Mouse (Mus musculus) heart, adult 2 months (tissue): ENCODE data around the gene Wnt9a. TPM values are rescaled to one million over a fixed set of nuclear protein-coding genes. Genes with fewer than 3 reads are reported as not detected.
"Not testable (repeated sequence)": the region's sequence is repeated elsewhere in the genome, so short reads cannot be mapped to it uniquely, and the experiment has no call there.

Experiments used
- DNase-seq, 2 experiments: peaks; one replicate each; pipeline ENCODE4 v3.0.0; 2021
- H3K27ac ChIP-seq: fragments of 200-600 bp; 2 replicates; pipeline ENCODE4 v1.8.1; 2022
- H3K27me3 ChIP-seq: fragments of 200-500 bp; 2 replicates; pipeline ENCODE4 v1.6.1; 2012; ENCODE audit warnings: mild to moderate bottlenecking, low read length, inconsistent platforms, mixed read lengths; ENCODE audit not compliant: control insufficient read depth, insufficient read depth
- H3K36me3 ChIP-seq: fragments of 200-500 bp; 2 replicates; pipeline ENCODE4 v1.6.1; 2012; ENCODE audit warnings: low read length, inconsistent platforms; ENCODE audit not compliant: control insufficient read depth, insufficient read depth
- H3K4me1 ChIP-seq: fragments of 200-500 bp; 2 replicates; pipeline ENCODE4 v1.6.1; 2011; ENCODE audit warnings: low read length; ENCODE audit not compliant: control insufficient read depth, insufficient read depth
- H3K4me3 ChIP-seq: fragments of 200-600 bp; 2 replicates; pipeline ENCODE4 v1.8.1; 2022
- H3K79me2 ChIP-seq: fragments of 200-500 bp; replicated peaks from 2 replicates; pipeline ENCODE4 v1.6.1; 2012; ENCODE audit warnings: mild to moderate bottlenecking, inconsistent platforms, low read length, moderate library complexity, mixed read lengths; ENCODE audit not compliant: control insufficient read depth, insufficient read depth
- H3K9ac ChIP-seq: fragments of 200-500 bp; 2 replicates; pipeline ENCODE4 v1.6.1; 2012; ENCODE audit warnings: low read depth, mild to moderate bottlenecking, control low read depth, inconsistent platforms, low read length, mixed read lengths
- CTCF ChIP-seq: fragments of 200-600 bp; IDR thresholded peaks from 2 replicates; pipeline ENCODE4 v1.8.1; 2022; ENCODE audit warnings: antibody characterized with exemption, mild to moderate bottlenecking, moderate library complexity
- EP300 ChIP-seq: fragments of 200-500 bp; IDR thresholded peaks from 2 replicates; pipeline ENCODE4 v1.6.1; 2011; ENCODE audit warnings: low read depth, low read length, control low read depth; ENCODE audit not compliant: insufficient read depth
- POLR2A ChIP-seq: fragments of 200-500 bp; IDR thresholded peaks from 2 replicates; pipeline ENCODE4 v1.6.1; 2011; ENCODE audit warnings: mild to moderate bottlenecking, low read depth, low read length, control low read depth; ENCODE audit not compliant: insufficient read depth
- WGBS: fragments of 180-500 bp; shearing (Covaris S2); methylation state at CpG from one replicate; pipeline ENCODE4 v1.1.7; 2018; 5-methylcytosine and 5-hydroxymethylcytosine counted together
- intact Hi-C: fragments of 180-260 bp; cut with DNase I; formaldehyde crosslinking; loops from one replicate; pipeline ENCODE4 v1.15.1; 2025
- polyA plus RNA-seq: library from polyadenylated mRNA; depleted of rRNA; stranded (reverse); fragments of >200 nt; gene quantifications from 2 replicates; pipeline ENCODE4 v1.2.3, GENCODE M21; 2012
- total RNA-seq, 2 experiments: library from RNA; stranded (reverse); gene quantifications; 2 replicates each; pipeline ENCODE4 v1.2.3; 2021

Gene Wnt9a
- total and polyA plus RNA-seq, 3 experiments, result 4.3 to 4.6 (median 4.6) TPM

DNA sequence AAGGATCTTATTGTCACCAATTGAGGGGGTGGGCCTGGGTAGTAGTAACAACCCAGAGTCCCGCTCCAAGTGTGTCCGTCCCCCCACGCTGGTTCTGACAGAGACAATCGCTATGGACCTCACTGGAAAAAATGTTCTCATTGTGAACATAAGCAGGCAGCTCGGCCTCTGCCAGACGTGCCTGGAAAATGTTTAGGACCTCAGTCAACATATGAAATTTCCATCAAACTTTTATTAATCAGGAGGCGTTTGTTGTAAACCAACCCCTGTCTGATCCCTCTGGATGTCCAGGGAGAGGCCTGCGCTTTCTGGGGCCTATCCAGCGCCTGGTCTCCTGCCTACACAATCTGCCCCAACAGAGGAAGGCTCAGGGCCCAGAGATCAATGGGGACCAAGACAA, 57.3 kb downstream of the Wnt9a start:
- H3K9ac ChIP-seq, result no peak overlapping the region
- no peak overlapping the region for H3K27ac ChIP-seq
- H3K79me2 ChIP-seq, result no peaks in the 10 kb centered on the region
- no peaks in the 10 kb centered on the region for H3K36me3 ChIP-seq
- intact Hi-C loops, result no loop called here
- H3K4me1 ChIP-seq, result no peaks in the 10 kb centered on the region
- no peaks in the 10 kb centered on the region for H3K27me3 ChIP-seq
- no peak for DNase-seq
- WGBS, result 83% methylated on average over 9 of the region's 9 CpGs
- H3K4me3 ChIP-seq, result no peak overlapping the region
- TF ChIP-seq POLR2A (no peak), CTCF (no peak), EP300 (no peak)

DNA sequence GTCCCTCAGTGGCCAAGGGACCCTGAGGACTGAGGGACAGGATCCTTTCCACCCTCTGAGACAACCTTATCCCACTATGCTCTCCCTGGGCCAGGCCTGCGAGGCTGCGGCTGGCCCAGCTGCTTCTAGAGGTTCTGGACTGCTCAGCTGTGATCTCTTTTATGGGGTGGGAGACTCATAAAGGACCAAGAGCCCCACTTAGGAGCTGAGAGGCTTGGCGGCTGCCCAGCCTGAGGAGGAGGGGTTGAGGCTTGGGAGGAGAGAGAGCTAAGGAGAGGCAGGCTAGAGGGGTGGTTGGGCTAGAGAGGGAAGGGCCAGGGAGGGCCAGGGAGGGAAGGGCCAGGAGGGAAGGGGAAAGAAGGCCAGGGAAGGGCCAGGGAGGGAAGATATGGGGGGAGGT, 57.7 kb downstream of the Wnt9a start:
- intact Hi-C loops, result no loop called here
- TF ChIP-seq POLR2A (no peak), CTCF (no peak), EP300 (no peak)
- Histone ChIP-seq H3K9ac (no peak overlapping the region; the same call in 1 of the 2 replicates), H3K4me1 (no peaks in the 10 kb centered on the region), H3K4me3 (no peak overlapping the region), H3K36me3 (no peaks in the 10 kb centered on the region), H3K79me2 (no peaks in the 10 kb centered on the region), H3K27me3 (no peaks in the 10 kb centered on the region), H3K27ac (no peak overlapping the region)
- WGBS, result 55% methylated on average over 3 of the region's 3 CpGs
- DNase-seq, result no peak

GRCm38 (mm10) chr11:59366031-59366430, 59.3 kb downstream of the Wnt9a start:
- TF ChIP-seq CTCF, result no peak
- H3K27ac ChIP-seq, result no peak overlapping the region
- H3K4me1 ChIP-seq, result no peaks in the 10 kb centered on the region
- intact Hi-C loops, result loop anchor here (5.0 kb wide), 1 partner anchor 59 kb away; the partner anchor contains the start of gene Wnt9a
- DNase-seq, result no peak
- H3K4me3 ChIP-seq, result no peak overlapping the region
- no peaks in the 10 kb centered on the region for H3K79me2 ChIP-seq
- 64% methylated on average over 3 of the region's 3 CpGs for WGBS
- H3K9ac ChIP-seq, result no peak overlapping the region
- no peaks in the 10 kb centered on the region for H3K27me3 ChIP-seq
- no peaks in the 10 kb centered on the region for H3K36me3 ChIP-seq

- Histone ChIP-seq H3K4me1 (no peaks in the 10 kb centered on the region), H3K27me3 (no peaks in the 10 kb centered on the region), H3K27ac (no peak overlapping the region), H3K9ac (no peak overlapping the region), H3K79me2 (no peaks in the 10 kb centered on the region), H3K4me3 (no peak overlapping the region), H3K36me3 (no peaks in the 10 kb centered on the region)
- no peak for DNase-seq
- intact Hi-C loops, result loop anchor here (5.0 kb wide), 1 partner anchor 59 kb away; the partner anchor contains the start of gene Wnt9a
- TF ChIP-seq POLR2A (no peak), CTCF (peak; percentile 66)
- WGBS, result 47% methylated on average over 3 of the region's 3 CpGs
Observed at GRCm38 (mm10) chr11:59366633-59367032, 59.9 kb downstream of the Wnt9a start.

DNA sequence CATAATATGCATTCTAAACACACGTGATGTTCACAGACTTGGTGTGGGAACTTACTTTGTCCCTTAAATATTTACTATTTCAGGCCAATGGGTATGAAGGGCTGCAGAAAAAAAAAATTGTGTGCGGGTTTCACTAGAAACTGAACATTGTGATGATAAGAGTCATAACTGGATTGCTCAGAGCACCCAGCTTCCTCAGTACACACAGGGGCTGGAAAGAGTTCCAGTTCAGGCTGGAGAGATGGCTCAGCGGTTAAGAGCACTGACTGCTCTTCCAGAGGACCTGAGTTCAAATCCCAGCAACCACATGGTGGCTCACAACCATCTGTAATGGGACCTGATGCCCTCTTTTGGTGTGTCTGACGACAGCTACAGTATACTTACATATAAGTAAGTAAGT, 61.2 kb downstream of the Wnt9a start:
- H3K36me3 ChIP-seq, H3K4me3 ChIP-seq, H3K79me2 ChIP-seq, H3K4me1 ChIP-seq, H3K27ac ChIP-seq, H3K9ac ChIP-seq, H3K27me3 ChIP-seq, DNase-seq: not testable (repeated sequence)
- WGBS, result 82% methylated on average over 4 of the region's 4 CpGs
- intact Hi-C loops, result loop anchor here (5.0 kb wide), 1 partner anchor 61 kb away; the partner anchor contains the start of gene Wnt9a

GRCm38 (mm10) chr11:59369848-59370247, 63.1 kb downstream of the Wnt9a start:
- intact Hi-C loops, result loop anchor here (5.0 kb wide), 1 partner anchor 63 kb away; the partner anchor contains the start of gene Wnt9a
- 79% methylated on average over 11 of the region's 11 CpGs for WGBS
- H3K4me3 ChIP-seq, result no peak overlapping the region

More at GRCm38 (mm10) chr11:59369848-59370247, 63.1 kb downstream of the Wnt9a start:
- H3K36me3 ChIP-seq, result no peaks in the 10 kb centered on the region
- no peak overlapping the region for H3K9ac ChIP-seq
- no peak for DNase-seq
- H3K27me3 ChIP-seq, result no peaks in the 10 kb centered on the region
- no peak overlapping the region for H3K27ac ChIP-seq
- H3K4me1 ChIP-seq, result no peaks in the 10 kb centered on the region
- no peaks in the 10 kb centered on the region for H3K79me2 ChIP-seq
- no peak for TF ChIP-seq POLR2A
- no peak for TF ChIP-seq CTCF
- TF ChIP-seq EP300, result no peak
